Mouse (Mus musculus) left cerebral cortex, postnatal 25 days (tissue): Measurements from ENCODE around the gene Wnt5b. TPM values are rescaled to one million over a fixed set of nuclear protein-coding genes. Genes with fewer than 3 reads are reported as not detected.

Experiments
- DNase-seq, 2 experiments: peaks; one replicate each; pipeline ENCODE4 v3.0.0; 2022; ENCODE audit warnings: low spot score in 2 of 2, mixed read lengths in 1 of 2
- intact Hi-C: fragments of 180-260 bp; cut with DNase I; formaldehyde crosslinking; loops from one replicate; pipeline ENCODE4 v1.15.1; 2025
- total RNA-seq, 2 experiments: library from RNA; stranded (reverse); gene quantifications; 2 replicates each; pipeline ENCODE4 v1.2.3; 2021

Wnt5b gene
- total RNA-seq, 2 experiments from 2014 or later: 1.6 to 1.9 TPM

GRCm38 (mm10) chr6:119431751-119432324, 112.3 kb downstream of the Wnt5b start:
- DNase-seq: no peak
- intact Hi-C loops: loop anchor here (2.0 to 10.0 kb wide), 3 partner anchors 83 to 807 kb away; no protein-coding TSS in a partner anchor

DNA sequence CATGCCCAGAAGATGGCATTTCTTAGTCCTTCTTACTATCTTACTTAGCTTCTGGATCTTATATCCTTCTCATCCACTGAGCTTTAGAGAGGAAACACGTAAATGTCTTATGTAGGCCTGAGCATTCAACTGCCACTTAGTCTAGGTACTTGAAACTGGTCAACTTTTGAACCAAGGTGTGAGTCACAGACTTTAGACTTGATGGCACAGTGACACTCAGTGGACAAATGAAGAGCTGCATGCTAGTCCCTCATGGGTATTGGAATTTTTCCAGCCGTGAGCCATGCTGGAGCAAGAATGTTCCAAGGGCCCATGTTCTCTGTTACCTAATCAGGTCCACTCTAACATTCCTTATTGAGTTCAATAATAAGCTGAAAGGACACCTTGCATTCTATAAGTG, 113.6 kb downstream of the Wnt5b start:
- intact Hi-C loops: loop anchor here (2.0 to 10.0 kb wide), 3 partner anchors 82 to 806 kb away; no protein-coding TSS in a partner anchor
- DNase-seq: peak; percentile 55 to 64

DNA sequence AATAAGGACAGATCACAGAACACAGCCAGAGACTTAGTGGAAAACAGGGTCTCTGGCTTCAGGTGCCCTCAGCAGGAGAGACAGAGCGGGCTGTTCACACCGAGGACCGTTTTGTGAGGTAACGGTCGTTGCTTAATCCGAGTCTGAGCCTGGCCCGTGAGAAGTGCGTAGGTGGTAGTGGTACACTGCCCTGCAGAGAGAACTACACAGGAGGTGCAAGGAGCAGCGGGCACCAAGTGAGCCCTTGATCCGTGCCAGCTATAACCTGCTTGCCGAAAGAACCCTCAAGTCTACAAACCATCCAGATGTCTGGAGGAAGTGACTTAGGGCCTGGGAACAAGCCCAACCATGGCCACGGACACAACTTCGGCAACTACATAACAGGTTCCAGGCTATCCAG, 114.8 kb downstream of the Wnt5b start:
- intact Hi-C loops: no loop called here
- DNase-seq: no peak

DNA sequence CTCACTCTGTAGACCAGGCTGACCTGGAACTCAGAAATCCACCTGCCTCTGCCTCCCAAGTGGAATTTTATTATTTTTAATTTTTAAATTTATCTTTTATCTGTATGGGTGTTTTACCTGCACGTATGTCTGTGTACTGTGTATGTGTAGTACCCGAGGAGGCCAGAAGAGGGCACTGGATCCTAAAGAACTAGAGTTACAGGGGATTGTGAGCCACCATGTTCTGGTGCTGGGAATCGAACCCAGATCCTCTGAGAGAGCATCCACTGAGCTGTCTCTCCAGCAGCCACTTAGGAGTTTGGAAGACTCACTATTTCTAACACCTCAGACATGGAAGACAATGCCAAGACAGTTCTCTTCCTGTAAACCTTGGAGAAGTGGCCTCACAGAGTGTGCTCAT, 115.5 kb downstream of the Wnt5b start:
- intact Hi-C loops: no loop called here
- no peak for DNase-seq

GRCm38 (mm10) chr6:119421001-119421400, 123.1 kb downstream of the Wnt5b start:
- intact Hi-C loops: no loop called here
- no peak for DNase-seq

DNA sequence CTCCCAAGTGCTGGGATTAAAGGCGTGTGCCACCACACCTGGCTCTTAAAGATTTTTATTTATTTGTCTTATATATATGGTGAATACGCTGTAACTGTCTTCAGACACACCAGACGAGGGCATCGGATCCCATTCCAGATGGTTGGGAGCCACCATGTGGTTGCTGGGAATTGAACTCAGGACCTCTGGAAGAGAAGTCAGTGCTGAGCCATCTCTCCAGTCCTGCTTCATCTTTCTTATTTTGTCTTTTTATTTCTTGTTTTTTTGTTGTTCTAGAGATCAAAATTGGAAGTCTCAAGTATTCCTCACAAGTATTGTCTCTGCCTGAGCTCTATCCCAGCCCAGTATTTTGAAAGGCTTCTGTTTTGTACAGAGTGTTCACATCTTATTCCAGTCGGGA, 123.8 kb downstream of the Wnt5b start:
- intact Hi-C loops: no loop called here
- no peak for DNase-seq

- intact Hi-C loops: no loop called here
- DNase-seq: no peak
These were observed 124.7 kb downstream of the Wnt5b start for GRCm38 (mm10) chr6:119419412-119419811.

- DNase-seq: peak in 1 of 2 experiments; percentile 50
These were observed 125.5 kb downstream of the Wnt5b start for GRCm38 (mm10) chr6:119418392-119419251.

DNA sequence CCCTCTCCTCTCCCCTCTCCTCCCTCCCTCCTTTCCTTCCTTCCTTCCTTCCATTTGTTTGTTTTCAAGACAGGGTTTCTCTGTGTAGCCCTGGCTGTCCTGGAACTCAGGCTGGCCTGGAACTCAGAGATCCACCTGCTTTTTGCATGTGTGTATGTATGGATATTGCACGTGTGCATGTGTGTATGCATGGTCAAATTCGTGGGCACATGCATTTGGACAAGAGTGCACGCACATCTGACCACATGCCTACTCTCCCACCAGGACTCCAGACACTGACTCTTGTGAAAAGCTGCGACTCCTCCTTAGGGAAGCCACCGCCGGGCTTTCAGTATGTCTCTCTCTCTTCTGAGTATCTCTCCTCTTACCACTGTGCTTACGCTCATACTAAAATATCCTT, 126.3 kb downstream of the Wnt5b start:
- intact Hi-C loops: no loop called here
- DNase-seq: no peak

More at GRCm38 (mm10) chr6:119418392-119419251, 125.5 kb downstream of the Wnt5b start:
- intact Hi-C loops: no loop called here

- intact Hi-C loops: no loop called here
- no peak for DNase-seq
These were observed 126.8 kb downstream of the Wnt5b start, which contains the start of gene Adipor2 for GRCm38 (mm10) chr6:119417354-119417753. Gene Adipor2 (minus strand): TSS chr6:119417704.

- intact Hi-C loops: no loop called here
These were observed 127.5 kb downstream of the Wnt5b start for GRCm38 (mm10) chr6:119416643-119417042.

DNA sequence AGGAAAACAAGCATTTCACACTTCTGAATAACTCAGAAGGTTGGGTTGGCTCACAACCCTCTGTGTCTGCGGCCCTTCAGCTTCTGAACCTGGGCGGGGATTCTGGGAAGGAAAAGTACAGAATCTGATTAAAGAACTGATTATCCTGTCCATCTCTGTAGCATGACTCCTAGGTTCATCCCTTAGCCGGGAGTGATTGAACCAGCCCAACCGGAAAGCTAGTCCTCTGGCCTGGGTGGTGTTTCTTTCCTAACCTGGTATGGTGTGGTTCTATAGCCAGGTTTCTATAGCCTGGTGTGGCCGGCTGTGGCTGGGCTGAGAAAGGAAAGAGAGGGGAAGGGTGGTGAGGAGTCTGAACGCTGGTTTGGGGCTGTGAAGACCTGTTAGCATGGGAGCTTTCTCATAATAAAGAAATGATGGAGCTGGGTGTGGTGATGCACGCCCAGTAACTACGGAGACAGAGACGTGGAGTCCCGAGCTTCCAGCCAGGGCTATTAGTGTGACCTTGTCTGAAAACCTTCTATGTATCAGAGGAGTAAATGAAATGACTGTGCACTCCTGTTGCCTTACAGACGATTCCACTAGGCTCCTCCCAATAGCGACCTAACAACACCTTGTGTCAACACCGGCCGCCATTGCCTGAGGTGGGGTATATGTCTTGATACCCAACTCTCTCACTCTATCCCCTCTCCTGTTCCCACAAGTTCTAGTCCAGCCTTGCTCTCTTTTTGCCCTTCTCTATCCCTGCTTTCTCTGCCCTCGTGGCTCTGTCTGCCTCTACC, 129.7 kb downstream of the Wnt5b start:
- intact Hi-C loops: no loop called here
- DNase-seq: no peak

More at GRCm38 (mm10) chr6:119416643-119417042, 127.5 kb downstream of the Wnt5b start:
- DNase-seq: no peak

GRCm38 (mm10) chr6:119412588-119412987, 131.6 kb downstream of the Wnt5b start:
- intact Hi-C loops: no loop called here
- no peak for DNase-seq

DNA sequence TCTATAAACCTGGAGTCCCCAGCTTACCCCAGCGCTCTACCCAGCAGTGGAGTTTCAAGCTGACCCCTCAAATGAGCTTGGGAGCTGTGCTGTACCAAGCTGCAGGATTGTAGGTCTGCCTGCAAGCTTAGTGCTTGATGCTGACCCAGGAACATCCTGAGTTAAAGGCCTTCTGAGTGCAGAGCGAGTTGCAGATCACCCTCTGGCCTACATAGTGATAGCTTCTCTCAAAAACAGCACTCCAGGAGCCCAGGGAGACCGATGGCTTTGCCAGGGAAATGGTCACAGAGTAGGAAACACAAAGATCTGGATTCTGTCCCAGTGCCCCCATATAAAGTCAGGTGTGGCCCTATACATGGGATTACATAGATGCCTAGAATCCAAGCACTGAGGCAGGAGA, 132.6 kb downstream of the Wnt5b start:
- intact Hi-C loops: no loop called here

GRCm38 (mm10) chr6:119409766-119410165, 134.4 kb downstream of the Wnt5b start:
- intact Hi-C loops: no loop called here
- no peak for DNase-seq

More for the DNA sequence above, 132.6 kb downstream of the Wnt5b start:
- no peak for DNase-seq

- intact Hi-C loops: no loop called here
- DNase-seq: no peak
These were observed 135.6 kb downstream of the Wnt5b start for GRCm38 (mm10) chr6:119408582-119408981.

GRCm38 (mm10) chr6:119407818-119408217, 136.3 kb downstream of the Wnt5b start:
- DNase-seq: no peak
- intact Hi-C loops: no loop called here

DNA sequence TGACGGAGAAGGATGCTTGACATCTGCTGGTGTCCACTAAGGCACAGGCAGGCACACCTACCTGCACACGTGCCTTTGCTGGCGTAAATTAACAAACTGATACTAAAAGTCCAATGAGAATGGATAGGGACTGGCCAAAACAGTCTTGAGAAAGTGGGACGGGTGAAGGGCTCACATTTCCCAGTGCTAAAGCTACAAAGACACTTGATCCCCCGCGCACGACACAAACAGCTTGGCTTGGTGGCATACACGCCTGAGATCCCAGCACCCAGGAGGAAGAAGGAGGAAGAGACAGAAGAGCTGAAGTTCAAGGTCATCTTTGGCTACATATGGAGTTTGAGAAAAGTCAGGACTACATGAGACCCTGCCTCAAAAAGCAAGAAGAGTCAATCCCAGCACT, 137.6 kb downstream of the Wnt5b start:
- intact Hi-C loops: no loop called here
- no peak for DNase-seq

- no peak for DNase-seq
- intact Hi-C loops: no loop called here
These were observed 138.8 kb downstream of the Wnt5b start for GRCm38 (mm10) chr6:119405310-119405709.

- intact Hi-C loops: no loop called here
- no peak for DNase-seq
These were observed 139.3 kb downstream of the Wnt5b start for GRCm38 (mm10) chr6:119404854-119405253.
